Mouse (Mus musculus) forebrain, embryonic 16.5 days (tissue): ENCODE measurements around the gene Copb1. TPM values are rescaled to one million over a fixed set of nuclear protein-coding genes. Genes with fewer than 3 reads are reported as not detected.

ENCODE experiments used
- ATAC-seq: fragments of 200-750 bp; cut with Nextera tagmentation; 2 replicates; pipeline ENCODE4 v1.8.0; 2017; ENCODE audit warnings: mild to moderate bottlenecking, moderate library complexity
- H3K27ac ChIP-seq: fragments of 300-500 bp; sonication (generic); 2 replicates; pipeline ENCODE4 v1.5.1; 2014; ENCODE audit warnings: low read length, control low read depth
- H3K27me3 ChIP-seq: fragments of 300-500 bp; sonication (generic); replicated peaks from 2 replicates; pipeline ENCODE4 v1.6.1; 2014; ENCODE audit warnings: low read length; ENCODE audit not compliant: control insufficient read depth, insufficient read depth
- H3K36me3 ChIP-seq: fragments of 300-500 bp; sonication (generic); 2 replicates; pipeline ENCODE4 v1.6.1; 2014; ENCODE audit not compliant: control insufficient read depth, insufficient read depth
- H3K4me1 ChIP-seq: fragments of 300-500 bp; sonication (generic); replicated peaks from 2 replicates; pipeline ENCODE4 v1.6.1; 2014; ENCODE audit warnings: low read length; ENCODE audit not compliant: control insufficient read depth, insufficient read depth
- H3K4me2 ChIP-seq: fragments of 300-500 bp; sonication (generic); 2 replicates; pipeline ENCODE4 v1.6.1; 2014; ENCODE audit warnings: mild to moderate bottlenecking, low read length, control low read depth
- H3K4me3 ChIP-seq: fragments of 300-500 bp; sonication (generic); replicated peaks from 2 replicates; pipeline ENCODE4 v1.5.1; 2014; ENCODE audit warnings: mild to moderate bottlenecking, low read length, control low read depth
- H3K9ac ChIP-seq: fragments of 300-500 bp; sonication (generic); replicated peaks from 2 replicates; pipeline ENCODE4 v1.6.1; 2014; ENCODE audit warnings: low read depth, low read length, control low read depth
- H3K9me3 ChIP-seq: fragments of 300-500 bp; sonication (generic); 2 replicates; pipeline ENCODE4 v1.6.1; 2016; ENCODE audit warnings: low read length; ENCODE audit not compliant: control insufficient read depth
- WGBS: fragments of 180-500 bp; shearing (Covaris S2); extraction: QIAGEN DNeasy Blood & Tissue Kit; methylation state at CpG from one replicate; pipeline ENCODE4 v1.1.7; 2014; 5-methylcytosine and 5-hydroxymethylcytosine counted together
- polyA plus RNA-seq: library from polyadenylated mRNA; unstranded; fragments of >200 nt; fragmentation: Nextera tagmentation; extraction: Ambion mirVana; gene quantifications from 2 replicates; pipeline ENCODE4 v1.2.1, GENCODE M21; 2015

Copb1 gene
- polyA plus RNA-seq, 1 experiment from 2014 or later, result 93.0 TPM

GRCm38 (mm10) chr7:114231857-114232256 lies 22.7 kb downstream of the Copb1 start:
- H3K4me1 ChIP-seq, result no peaks in the 10 kb centered on the region
- no peaks in the 10 kb centered on the region for H3K27me3 ChIP-seq
- no peak overlapping the region for H3K4me3 ChIP-seq
- H3K9me3 ChIP-seq, result no peaks in the 10 kb centered on the region
- no peak overlapping the region for H3K27ac ChIP-seq
- ATAC-seq, result no peak
- peaks cover 26% of the 10 kb centered on the region for H3K36me3 ChIP-seq
- WGBS, result 94% methylated on average over 3 of the region's 3 CpGs
- H3K4me2 ChIP-seq, result no peak overlapping the region
- no peak overlapping the region for H3K9ac ChIP-seq

GRCm38 (mm10) chr7:114226521-114226920 lies 28.0 kb downstream of the Copb1 start:
- H3K9ac ChIP-seq, result no peak overlapping the region
- no peaks in the 10 kb centered on the region for H3K27me3 ChIP-seq
- no peak overlapping the region for H3K27ac ChIP-seq
- no peak overlapping the region for H3K4me2 ChIP-seq
- H3K36me3 ChIP-seq, result peaks cover 22% of the 10 kb centered on the region
- no peak for ATAC-seq
- WGBS, result 94% methylated on average over 1 of the region's 1 CpGs
- H3K4me1 ChIP-seq, result no peaks in the 10 kb centered on the region
- no peak overlapping the region for H3K4me3 ChIP-seq
- H3K9me3 ChIP-seq, result no peaks in the 10 kb centered on the region

- H3K4me3 ChIP-seq, result no peak overlapping the region
- no peak overlapping the region for H3K27ac ChIP-seq
- peaks cover 31% of the 10 kb centered on the region for H3K36me3 ChIP-seq
- no peak overlapping the region for H3K4me2 ChIP-seq
- H3K27me3 ChIP-seq, result no peaks in the 10 kb centered on the region
- no peaks in the 10 kb centered on the region for H3K4me1 ChIP-seq
- whole genome bisulfite sequencing, result 96% methylated on average over 4 of the region's 4 CpGs
- H3K9me3 ChIP-seq, result no peaks in the 10 kb centered on the region
- H3K9ac ChIP-seq, result no peak overlapping the region
- ATAC-seq, result no peak
These were observed 34.1 kb downstream of the Copb1 start for GRCm38 (mm10) chr7:114220433-114220832.

- Histone ChIP-seq H3K27ac (no peak overlapping the region), H3K4me2 (no peak overlapping the region)
These were observed 37.6 kb downstream of the Copb1 start for GRCm38 (mm10) chr7:114216908-114217307.

GRCm38 (mm10) chr7:114214385-114214784 lies 40.1 kb downstream of the Copb1 start:
- Histone ChIP-seq H3K36me3 (peaks cover 13% of the 10 kb centered on the region), H3K9ac (no peak overlapping the region), H3K4me2 (no peak overlapping the region), H3K4me1 (no peaks in the 10 kb centered on the region), H3K4me3 (no peak overlapping the region), H3K9me3 (no peaks in the 10 kb centered on the region), H3K27ac (no peak overlapping the region), H3K27me3 (no peaks in the 10 kb centered on the region)
- 96% methylated on average over 1 of the region's 1 CpGs for WGBS
- ATAC-seq, result no peak

More at GRCm38 (mm10) chr7:114216908-114217307, 37.6 kb downstream of the Copb1 start:
- ATAC-seq, result no peak
- H3K4me1 ChIP-seq, result no peaks in the 10 kb centered on the region
- no peaks in the 10 kb centered on the region for H3K9me3 ChIP-seq
- WGBS, result 87% methylated on average over 2 of the region's 2 CpGs
- H3K27me3 ChIP-seq, result no peaks in the 10 kb centered on the region
- peaks cover 28% of the 10 kb centered on the region for H3K36me3 ChIP-seq
- H3K4me3 ChIP-seq, result no peak overlapping the region
- no peak overlapping the region for H3K9ac ChIP-seq

- no peak overlapping the region for H3K4me3 ChIP-seq
- H3K36me3 ChIP-seq, result peaks cover 12% of the 10 kb centered on the region
- H3K4me1 ChIP-seq, result no peaks in the 10 kb centered on the region
- no peaks in the 10 kb centered on the region for H3K27me3 ChIP-seq
- no peaks in the 10 kb centered on the region for H3K9me3 ChIP-seq
- ATAC-seq, result no peak
- no peak overlapping the region for H3K27ac ChIP-seq
- no peak overlapping the region for H3K4me2 ChIP-seq
- 63% methylated on average over 2 of the region's 2 CpGs for WGBS
- H3K9ac ChIP-seq, result no peak overlapping the region
These were observed 41.0 kb downstream of the Copb1 start for GRCm38 (mm10) chr7:114213537-114213936.

GRCm38 (mm10) chr7:114210618-114211017 lies 43.9 kb downstream of the Copb1 start:
- Histone ChIP-seq H3K4me2 (no peak overlapping the region), H3K9ac (no peak overlapping the region), H3K4me1 (no peaks in the 10 kb centered on the region), H3K9me3 (no peaks in the 10 kb centered on the region), H3K27ac (no peak overlapping the region), H3K36me3 (peaks cover 3% of the 10 kb centered on the region), H3K4me3 (no peak overlapping the region), H3K27me3 (no peaks in the 10 kb centered on the region)
- 92% methylated on average over 3 of the region's 3 CpGs for WGBS
- no peak for ATAC-seq

GRCm38 (mm10) chr7:114209841-114210240 lies 44.7 kb downstream of the Copb1 start:
- H3K36me3 ChIP-seq, result peaks cover 3% of the 10 kb centered on the region
- H3K4me1 ChIP-seq, result no peaks in the 10 kb centered on the region
- H3K4me2 ChIP-seq, result no peak overlapping the region
- no peak overlapping the region for H3K27ac ChIP-seq
- 96% methylated on average over 1 of the region's 1 CpGs for WGBS
- H3K4me3 ChIP-seq, result no peak overlapping the region
- no peaks in the 10 kb centered on the region for H3K27me3 ChIP-seq
- ATAC-seq, result no peak
- no peak overlapping the region for H3K9ac ChIP-seq
- H3K9me3 ChIP-seq, result no peaks in the 10 kb centered on the region

- Histone ChIP-seq H3K4me2 (no peak overlapping the region), H3K4me3 (no peak overlapping the region), H3K4me1 (no peaks in the 10 kb centered on the region), H3K27ac (no peak overlapping the region), H3K27me3 (no peaks in the 10 kb centered on the region), H3K9me3 (no peaks in the 10 kb centered on the region), H3K9ac (no peak overlapping the region), H3K36me3 (no peaks in the 10 kb centered on the region)
- WGBS, result 81% methylated on average over 9 of the region's 9 CpGs
- no peak for ATAC-seq
These were observed 50.8 kb downstream of the Copb1 start for GRCm38 (mm10) chr7:114203491-114204359.
